Mouse (Mus musculus): ENCODE measurements at regions not wholly inside any gene's neighbourhood (a gene's known extent, or its start where the extent isn't known, plus 50 kb on each side); places are given as distances from the start of the nearest gene placed in this dataset.

- no peak for DNase-seq
These were observed 338.3 kb upstream of the Pmfbp1 start for GRCm38 (mm10) chr8:109155489-109155888.

GRCm38 (mm10) chr8:109156016-109156415 is 337.8 kb upstream of the Pmfbp1 start:
- DNase-seq, result no peak

GRCm38 (mm10) chr8:109172701-109173100 is 321.1 kb upstream of the Pmfbp1 start:
- DNase-seq, result no peak

DNA sequence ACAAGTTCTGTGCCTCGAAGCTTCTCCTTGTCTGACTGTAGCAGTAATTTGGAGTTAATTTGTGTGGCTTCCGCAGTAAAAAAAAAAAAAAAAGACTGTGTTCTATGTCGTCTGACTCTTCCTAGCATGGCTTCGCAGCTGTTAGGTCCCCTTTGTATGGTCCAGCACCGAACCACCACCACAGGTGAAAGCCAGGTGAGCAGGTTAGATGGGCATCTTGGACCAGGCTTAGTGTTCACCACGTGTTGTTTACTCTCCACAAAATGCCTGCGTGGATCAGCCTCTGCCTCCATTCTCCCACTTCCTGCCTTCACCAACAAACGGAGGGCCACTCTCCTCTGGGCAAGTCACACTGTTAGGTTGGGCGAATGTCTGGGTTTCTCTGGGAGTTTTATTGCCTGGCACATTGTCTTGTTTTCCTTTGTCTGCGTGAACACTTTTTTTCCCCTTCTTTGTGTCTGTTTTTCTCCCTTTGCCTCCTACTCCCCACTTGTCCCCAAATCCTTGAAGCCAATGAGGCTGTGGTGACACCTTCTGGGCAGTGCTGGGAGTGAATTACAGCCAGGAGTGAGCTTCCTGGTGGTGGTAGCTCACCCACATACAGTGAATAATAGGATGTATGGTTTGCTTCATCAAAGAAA is 308.1 kb upstream of the Pmfbp1 start:
- DNase-seq, result peak; percentile 61

DNA sequence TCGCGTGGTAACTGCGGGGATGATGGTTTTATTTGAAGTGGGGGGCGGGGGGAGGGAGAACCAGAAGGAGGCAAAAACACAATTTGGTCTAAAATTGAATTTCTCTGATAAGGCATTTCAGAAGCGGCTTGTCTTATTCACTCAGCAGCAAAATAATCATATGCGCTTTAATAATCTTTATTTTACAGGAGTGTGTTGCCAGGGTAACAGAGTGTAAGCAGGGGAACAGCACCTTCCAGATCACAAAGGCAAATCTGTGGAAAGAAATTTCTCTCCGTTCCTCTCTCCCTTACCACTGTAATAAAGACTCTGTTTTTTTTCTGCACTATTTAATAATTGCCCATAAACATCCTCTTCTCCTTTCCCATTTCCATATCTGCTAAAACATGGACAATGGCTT is 306.2 kb upstream of the Pmfbp1 start:
- no peak for DNase-seq

- DNase-seq, result no peak
These were observed 279.6 kb upstream of the Pmfbp1 start for GRCm38 (mm10) chr8:109214247-109214646.

DNA sequence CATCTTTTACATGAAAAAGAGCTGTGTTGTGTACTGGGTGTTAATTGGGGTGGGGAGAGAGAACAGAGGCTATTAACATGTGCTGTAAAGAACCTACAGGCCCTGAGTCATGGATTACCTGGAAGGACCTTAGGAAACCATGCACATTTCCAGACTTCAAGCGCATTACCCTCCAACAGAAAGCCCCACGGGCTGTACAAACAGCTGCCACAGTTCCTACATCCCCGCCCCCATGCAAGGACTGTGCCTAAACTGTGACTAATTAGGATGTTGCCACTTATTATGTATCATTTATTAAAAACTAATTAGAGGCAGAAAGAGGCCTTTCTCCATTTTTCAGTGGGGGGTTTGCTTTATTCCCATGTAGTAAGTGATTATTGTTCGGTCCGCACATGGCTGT is 277.5 kb upstream of the Pmfbp1 start:
- DNase-seq, result no peak

GRCm38 (mm10) chr8:109217326-109217725 is 276.5 kb upstream of the Pmfbp1 start:
- DNase-seq, result no peak

DNA sequence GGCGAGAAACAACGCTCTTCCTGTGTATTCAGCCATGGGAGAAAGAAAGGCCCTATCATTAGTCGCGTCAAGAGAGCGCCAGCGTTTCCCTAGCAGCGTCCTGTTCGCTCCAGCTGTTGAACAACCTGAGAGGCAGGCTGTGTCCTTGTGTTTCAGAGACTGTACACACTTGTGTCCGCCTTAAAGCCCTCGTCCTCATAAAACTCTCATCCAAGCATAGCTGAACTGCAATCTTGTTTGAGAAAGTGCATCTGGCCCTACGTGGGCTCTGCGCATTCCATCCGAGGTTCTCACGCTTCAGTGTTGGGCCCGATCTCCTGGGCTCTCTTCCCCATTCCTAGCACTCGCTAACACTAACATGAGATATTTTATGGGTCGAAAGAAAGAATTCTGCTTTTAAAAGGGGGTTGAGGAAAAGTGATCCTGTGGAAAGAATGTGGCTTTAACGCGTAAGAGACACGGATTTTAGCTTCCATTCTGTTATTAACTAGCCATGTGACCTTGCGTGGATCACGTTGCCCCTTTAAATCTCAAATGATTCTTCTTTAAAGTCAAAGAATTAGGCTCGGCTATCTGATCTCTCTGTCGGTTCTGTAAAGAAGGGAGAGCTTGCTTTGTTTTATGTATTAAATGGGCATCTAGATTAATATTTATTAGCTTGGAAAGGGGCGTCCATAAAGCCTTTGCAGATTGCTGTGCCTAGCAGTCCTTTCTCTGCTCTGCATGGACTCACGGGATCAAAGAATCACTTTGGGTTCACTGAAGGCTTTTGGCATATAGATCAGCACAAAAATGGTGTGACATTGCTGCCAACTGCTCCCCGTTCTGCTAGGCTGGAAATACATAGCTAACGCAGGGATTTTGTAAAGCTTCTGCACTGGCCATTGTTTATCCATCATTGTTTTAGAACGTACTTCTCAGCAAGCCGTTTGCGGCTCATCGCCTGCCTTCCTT is 261.3 kb upstream of the Pmfbp1 start:
- DNase-seq, result no peak

DNA sequence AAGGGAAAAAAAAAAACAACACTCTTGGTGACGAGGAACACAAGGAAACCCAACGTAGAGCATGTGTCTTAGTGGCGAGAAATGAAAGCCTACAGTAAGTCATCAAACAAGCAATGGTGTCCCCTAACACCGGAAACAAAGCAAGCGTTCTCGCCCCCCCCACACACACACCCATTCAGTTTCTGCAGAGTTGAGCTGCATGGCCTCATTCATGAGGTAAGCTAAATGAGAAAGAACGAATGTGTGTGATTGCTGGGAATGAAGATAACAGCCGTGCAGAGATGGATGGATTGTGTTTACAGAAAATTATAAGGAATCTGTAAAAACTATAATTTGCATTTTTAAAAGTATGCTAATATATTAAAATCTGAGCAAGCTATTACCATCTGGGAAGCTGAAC is 248.3 kb upstream of the Pmfbp1 start:
- no peak for DNase-seq

- peak; percentile 27 for DNase-seq
These were observed 246.0 kb upstream of the Pmfbp1 start for GRCm38 (mm10) chr8:109247875-109248274.

DNA sequence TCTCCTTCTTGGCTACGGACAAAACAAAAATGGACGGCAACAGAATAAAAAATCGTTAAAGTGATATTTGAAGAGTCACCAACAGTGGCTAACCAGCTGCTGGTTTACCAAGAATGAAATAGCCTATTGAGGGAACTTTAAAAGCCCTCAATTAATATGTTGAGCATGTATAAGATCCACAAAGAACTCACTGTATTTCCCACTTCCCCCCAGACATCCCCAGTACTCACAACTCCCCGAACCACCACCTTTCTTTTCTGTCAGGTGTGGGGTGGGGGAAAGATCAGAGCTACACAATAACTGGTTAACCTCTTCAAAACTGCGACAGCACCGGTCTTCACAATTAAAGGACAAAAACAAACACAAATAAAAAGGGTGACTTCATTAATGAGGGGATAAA is 245.5 kb upstream of the Pmfbp1 start:
- DNase-seq, result no peak

- no peak for DNase-seq
These were observed 244.6 kb upstream of the Pmfbp1 start for GRCm38 (mm10) chr8:109249256-109249655.

DNA sequence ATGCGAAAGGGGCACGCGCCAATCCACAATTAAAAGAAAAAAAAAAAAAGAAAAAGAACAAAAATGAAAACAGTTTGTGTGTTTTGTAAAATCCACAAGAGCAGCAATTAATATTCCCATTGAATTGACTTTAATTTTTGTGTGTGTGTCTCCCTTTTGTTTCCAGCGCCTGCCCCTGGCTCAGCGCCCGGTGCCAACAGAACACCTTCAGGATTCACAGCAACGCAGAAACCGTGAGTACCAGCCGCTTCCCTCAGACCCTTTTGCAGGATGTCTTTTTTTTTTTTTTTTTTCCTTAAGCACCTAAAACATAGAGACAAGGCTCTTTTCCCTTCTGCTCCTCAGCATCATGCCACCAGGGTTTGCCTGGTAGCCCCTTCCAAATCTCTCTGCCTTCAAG is 244.1 kb upstream of the Pmfbp1 start:
- DNase-seq, result no peak

DNA sequence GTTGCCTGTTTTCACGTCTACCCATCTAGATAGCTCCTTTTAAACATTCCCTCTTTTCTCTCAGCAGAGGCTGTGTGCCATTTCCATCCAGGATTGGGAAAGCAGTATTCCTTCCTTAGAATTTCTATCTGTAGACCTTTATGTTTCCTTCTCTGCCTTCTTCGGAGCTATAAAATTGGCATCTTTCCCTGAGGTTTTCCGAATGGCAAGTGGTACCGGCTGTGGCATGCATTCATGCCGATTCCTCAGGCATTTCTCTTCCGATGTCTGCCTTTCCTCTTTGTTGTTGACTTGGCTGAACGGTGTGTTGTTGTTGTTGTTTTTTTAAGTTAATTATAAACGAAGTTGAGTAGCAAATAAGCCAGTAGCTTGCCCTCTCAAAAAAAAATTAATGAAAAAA is 243.3 kb upstream of the Pmfbp1 start:
- DNase-seq, result no peak

DNA sequence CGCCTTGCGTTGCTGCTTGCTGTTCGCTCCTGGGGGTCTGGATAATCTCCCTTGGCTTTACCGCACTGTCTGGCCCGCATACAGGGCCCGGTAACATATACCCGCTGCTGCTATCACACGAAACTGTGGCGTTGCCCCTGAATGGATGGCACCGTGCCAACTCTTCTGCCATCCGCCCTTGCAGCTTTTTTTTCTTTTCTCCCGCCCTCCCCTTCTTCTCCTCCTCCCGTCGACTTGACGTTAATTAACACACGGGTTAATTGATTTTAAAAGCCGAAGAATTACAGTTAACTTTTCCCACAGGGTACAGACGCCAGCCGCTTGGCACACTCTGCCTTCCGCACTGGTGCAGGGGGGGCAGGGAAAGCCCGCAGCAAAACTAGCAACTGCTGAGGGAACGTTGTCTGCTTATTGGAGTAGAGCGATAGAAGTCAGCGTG is 242.4 kb upstream of the Pmfbp1 start:
- peak; percentile 57 for DNase-seq

GRCm38 (mm10) chr8:109252404-109252803 is 241.4 kb upstream of the Pmfbp1 start:
- no peak for DNase-seq

DNA sequence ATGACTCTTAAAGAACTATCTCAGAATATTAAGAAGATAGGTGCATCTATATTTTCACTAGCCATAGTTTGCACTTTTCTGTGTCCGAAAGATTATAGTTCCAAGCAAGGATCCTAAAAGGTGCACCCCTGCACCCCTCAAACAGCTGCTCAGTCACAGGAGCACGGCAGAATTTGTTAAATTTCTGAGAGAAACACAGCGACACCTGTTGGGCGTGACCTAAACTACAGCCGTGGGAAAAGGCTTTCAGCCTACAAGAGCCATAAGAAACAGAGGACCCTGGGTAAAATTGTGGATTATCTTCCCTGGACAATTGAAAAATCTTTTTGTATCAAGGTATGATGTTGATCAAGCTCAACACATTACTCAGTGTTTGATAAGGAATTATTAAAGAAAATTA is 214.7 kb upstream of the Pmfbp1 start:
- peak; percentile 44 for DNase-seq

GRCm38 (mm10) chr8:109280540-109280939 is 213.3 kb upstream of the Pmfbp1 start:
- DNase-seq, result no peak

DNA sequence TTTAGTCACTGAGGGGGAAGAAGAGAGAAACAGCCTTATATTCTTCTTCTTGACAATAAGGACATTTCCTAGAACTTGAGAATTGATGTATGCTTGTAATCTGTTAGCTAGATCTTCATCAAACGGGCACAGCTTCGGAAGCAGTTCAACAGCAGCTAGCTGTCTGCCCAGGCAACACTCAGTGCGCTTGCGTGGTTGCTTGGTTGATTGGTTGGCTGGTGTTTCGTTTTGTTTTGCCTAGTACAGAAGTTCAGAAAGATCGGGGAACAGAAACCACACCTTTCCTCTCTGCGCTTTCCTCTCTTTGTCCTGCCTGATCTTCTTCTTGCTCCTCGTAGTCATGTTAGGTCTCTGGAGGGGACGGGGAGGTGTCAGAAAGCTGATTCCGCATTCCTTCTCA is 212.2 kb upstream of the Pmfbp1 start:
- no peak for DNase-seq

DNA sequence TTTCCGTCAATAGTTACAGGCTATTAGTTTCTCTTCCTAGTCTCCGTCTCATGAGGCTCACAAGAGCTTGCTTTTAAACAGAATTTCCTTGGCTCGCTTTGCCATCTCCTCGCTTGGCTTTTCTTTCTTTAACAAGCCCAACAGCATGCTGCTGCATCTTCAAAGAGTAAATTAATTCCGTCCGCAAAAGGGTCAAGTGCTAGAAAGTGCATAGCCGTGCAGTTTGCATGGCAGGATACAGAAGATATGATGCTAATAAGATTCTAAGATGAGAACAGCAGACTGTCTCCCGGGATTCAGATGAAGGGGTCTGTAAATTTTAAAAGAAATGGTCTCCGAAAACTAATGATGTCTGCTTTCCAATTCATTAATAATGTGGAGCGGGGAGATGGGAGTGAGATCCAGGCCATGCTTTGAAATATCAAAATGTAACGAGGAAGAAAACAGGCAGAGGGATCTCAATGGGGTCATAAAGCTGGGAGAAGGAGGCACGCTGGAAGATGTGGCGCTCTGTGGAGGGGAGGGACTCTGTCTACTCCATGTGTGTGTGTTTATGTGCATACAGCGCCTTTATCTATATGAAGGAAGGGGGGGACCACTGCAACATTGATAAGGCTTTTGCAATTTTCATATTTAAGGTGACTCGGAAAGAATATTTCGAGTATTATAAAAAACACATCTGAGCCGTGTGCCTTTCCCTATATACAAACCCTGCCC is 183.0 kb upstream of the Pmfbp1 start:
- DNase-seq, result no peak

- DNase-seq, result no peak
These were observed 182.2 kb upstream of the Pmfbp1 start for GRCm38 (mm10) chr8:109311484-109312210.

DNA sequence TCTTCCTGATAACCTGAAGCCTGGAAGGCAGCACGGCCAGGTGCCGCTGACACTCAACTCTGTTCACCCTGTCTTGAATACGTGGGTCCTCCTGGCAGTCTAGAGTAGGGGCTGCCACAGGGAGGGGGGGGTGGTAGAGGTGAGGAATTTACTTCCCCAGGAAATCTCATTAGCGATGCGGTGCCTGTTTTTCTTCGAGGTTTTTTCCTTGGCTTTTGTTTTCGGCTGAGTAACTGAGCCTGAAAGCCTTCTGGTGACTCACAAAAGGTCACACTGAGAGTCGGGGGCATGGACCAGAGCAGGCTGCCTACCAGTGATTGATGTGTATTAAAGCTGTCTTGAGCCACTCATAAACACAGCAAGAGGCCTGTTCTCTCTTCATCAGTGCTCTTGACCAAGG is 181.1 kb upstream of the Pmfbp1 start:
- DNase-seq, result no peak
